In genomic region chr10:19503846-19504765, GRCm38 (mm10) we compare ENCODE assay signal across 20 mouse cellular contexts.
A peak's percentile ranks its signal among the peaks of the same experiment; 100 is the strongest.
DNase-seq lines count a peak whose midpoint lies in the region; ATAC-seq and TF ChIP-seq lines count a peak whose summit lies in the region.
"Had no signal": no experiment of that assay in that cellular context is flagged by ENCODE, and none has a peak within 500 bp of the region (broad histone marks: within the 10 kb centered on the region; RNA-seq: fewer than 3 reads in every experiment).

No protein-coding gene starts in this region.

- H3K27me3 ChIP-seq in liver, postnatal 0 days (ENCODE audit: insufficient read depth, low read length), result no peaks in the 10 kb centered on the region
- no peaks in the 10 kb centered on the region for H3K27me3 ChIP-seq in CH12.LX (replicated peaks)
- H3K27me3 ChIP-seq in megakaryocyte, embryonic 14.5 days (replicated peaks), result peaks cover 16% of the 10 kb centered on the region
- no peaks in the 10 kb centered on the region; the same call in 1 of the 2 replicates for H3K27me3 ChIP-seq in midbrain, postnatal 0 days (ENCODE audit: insufficient read depth, low read length)
- H3K27me3 ChIP-seq: embryonic facial prominence, embryonic 12.5 days; neural tube, embryonic 12.5 days had no signal

- dilution Hi-C loops in CH12.LX (cut with MboI; ENCODE audit: extremely low pct_ligation_motif_present, extremely low pct_unique_long_range_greater_than_20kb, low sequenced_read_pairs), result no loop called here

- peak overlapping the region; percentile 49 for H3K27ac ChIP-seq in liver, postnatal 0 days (ENCODE audit: low read depth)
- H3K27ac ChIP-seq in CH12.LX (ENCODE audit: insufficient read depth, low read depth), result peak overlapping the region; percentile 38; the same call in 1 of the 2 replicates
- H3K27ac ChIP-seq in midbrain, postnatal 0 days (ENCODE audit: low read depth, low read length), result no peak overlapping the region
- H3K27ac ChIP-seq: embryonic facial prominence, embryonic 12.5 days; layer of hippocampus, adult 2 months; neural tube, embryonic 12.5 days had no signal

- in situ Hi-C loops in CH12.LX (cut with MboI; ENCODE audit: low pct_ligation_motif_present, low pct_unique_long_range_greater_than_20kb, low sequenced_read_pairs), result no loop called here

- 36% methylated on average over 8 of the region's 8 CpGs for WGBS in liver, postnatal 0 days (ENCODE audit: insufficient replicate concordance)
- 73% methylated on average over 8 of the region's 8 CpGs for WGBS in midbrain, postnatal 0 days

- no peaks in the 10 kb centered on the region for H3K9me3 ChIP-seq in liver, postnatal 0 days (ENCODE audit: low read length)
- no peaks in the 10 kb centered on the region for H3K9me3 ChIP-seq in CH12.LX (replicated peaks; ENCODE audit: low read length)
- H3K9me3 ChIP-seq in megakaryocyte, embryonic 14.5 days, result peaks cover 4% of the 10 kb centered on the region; the same call in 1 of the 2 replicates
- H3K9me3 ChIP-seq in midbrain, postnatal 0 days (ENCODE audit: low read length), result no peaks in the 10 kb centered on the region
- H3K9me3 ChIP-seq: embryonic facial prominence, embryonic 12.5 days; neural tube, embryonic 12.5 days had no signal

- no peak for TF ChIP-seq POLR2A in CH12.LX (IDR thresholded peaks at IDR 0.05; ENCODE audit: low read depth, low read length)

- 0 out of 2 replicates have a peak, but pooled peaks cover 5% of the 10 kb centered on the region for H3K4me1 ChIP-seq in liver, postnatal 0 days (ENCODE audit: insufficient read depth)
- H3K4me1 ChIP-seq in CH12.LX (ENCODE audit: control insufficient read depth in 1 of 2, insufficient read depth in 2 of 2), result peaks cover 12 to 42% of the 10 kb centered on the region in 2 experiments
- H3K4me1 ChIP-seq in megakaryocyte, embryonic 14.5 days, result peaks cover 21% of the 10 kb centered on the region
- no peaks in the 10 kb centered on the region for H3K4me1 ChIP-seq in midbrain, postnatal 0 days (ENCODE audit: insufficient read depth, low read length)
- H3K4me1 ChIP-seq: embryonic facial prominence, embryonic 12.5 days; neural tube, embryonic 12.5 days had no signal

- no peak overlapping the region for H3K4me2 ChIP-seq in liver, postnatal 0 days (ENCODE audit: low read depth, low read length)
- H3K4me2 ChIP-seq in CH12.LX (ENCODE audit: insufficient read depth, low read depth, poor library complexity, severe bottlenecking), result peak overlapping the region; percentile 82
- no peak overlapping the region for H3K4me2 ChIP-seq in midbrain, postnatal 0 days (ENCODE audit: low read depth, low read length, poor library complexity, severe bottlenecking)
- H3K4me2 ChIP-seq: embryonic facial prominence, embryonic 12.5 days; liver, embryonic 11.5 days; lung, embryonic 14.5 days; neural tube, embryonic 12.5 days had no signal

- no peak for DNase-seq in liver, postnatal 0 days
- no peak for DNase-seq in liver
- peak; percentile 23 for DNase-seq in 416B (ENCODE audit: low read depth)
- peak; percentile 45 for DNase-seq in CH12.LX (ENCODE audit: extremely low read depth)
- DNase-seq in gastrocnemius, adult 18-20 months (ENCODE audit: low spot score), result no peak
- no peak for DNase-seq in midbrain, postnatal 0 days (ENCODE audit: low spot score)
- DNase-seq in ovary, postnatal 14 days (ENCODE audit: low spot score), result no peak
- DNase-seq: adrenal gland, adult 8-10 months; cerebellum, adult 18-20 months; heart, adult 18-20 months; left cerebral cortex, postnatal 4 days; lung, embryonic 14.5 days; lung, postnatal 4 days; midbrain, embryonic 14.5 days; right cerebral cortex, postnatal 25 days had no signal

- no peak for ATAC-seq in liver, postnatal 0 days
- no peak for ATAC-seq in midbrain, postnatal 0 days (ENCODE audit: low FRiP score)

- H3K79me2 ChIP-seq in CH12.LX (replicated peaks; ENCODE audit: control insufficient read depth, extremely low read depth, insufficient read depth, poor library complexity, severe bottlenecking), result no peaks in the 10 kb centered on the region

- no peak for TF ChIP-seq EP300 in liver, postnatal 0 days (IDR thresholded peaks at IDR 0.05; ENCODE audit: low read depth)
- TF ChIP-seq EP300 in CH12.LX (IDR thresholded peaks at IDR 0.05; ENCODE audit: low read length), result 0 out of 2 replicates have a peak, but pooled peaks have one; percentile 38

- H3K9ac ChIP-seq in liver, postnatal 0 days (replicated peaks), result no peak overlapping the region
- H3K9ac ChIP-seq in CH12.LX (ENCODE audit: insufficient read depth, low read depth), result peak overlapping the region; percentile 51
- no peak overlapping the region for H3K9ac ChIP-seq in midbrain, postnatal 0 days (replicated peaks; ENCODE audit: low read length, poor library complexity, severe bottlenecking)
- H3K9ac ChIP-seq: embryonic facial prominence, embryonic 12.5 days; lung, embryonic 14.5 days; neural tube, embryonic 12.5 days had no signal

- no peaks in the 10 kb centered on the region for H3K36me3 ChIP-seq in liver, postnatal 0 days (replicated peaks; ENCODE audit: insufficient read depth, low read length)
- no peaks in the 10 kb centered on the region for H3K36me3 ChIP-seq in CH12.LX (replicated peaks in 1 of 2; ENCODE audit: control insufficient read depth in 1 of 2, insufficient read depth in 1 of 2, low read length in 1 of 2)
- no peaks in the 10 kb centered on the region for H3K36me3 ChIP-seq in megakaryocyte, embryonic 14.5 days (replicated peaks; ENCODE audit: low read length)
- H3K36me3 ChIP-seq in midbrain, postnatal 0 days (ENCODE audit: insufficient read depth, low read length), result no peaks in the 10 kb centered on the region
- H3K36me3 ChIP-seq: embryonic facial prominence, embryonic 12.5 days; neural tube, embryonic 12.5 days had no signal

- TF ChIP-seq CTCF in liver, postnatal 0 days (IDR thresholded peaks at IDR 0.05; ENCODE audit: low read depth), result no peak
- no peak for TF ChIP-seq CTCF in CH12.LX (conservative IDR thresholded peaks at IDR 0.05 in 1 of 2, IDR thresholded peaks at IDR 0.05 in 1 of 2; ENCODE audit: low read depth in 2 of 2, low read length in 2 of 2)
- no peak for TF ChIP-seq CTCF in midbrain, postnatal 0 days (IDR thresholded peaks at IDR 0.05)

- H3K4me3 ChIP-seq in liver, postnatal 0 days (ENCODE audit: low read depth, low read length), result no peak overlapping the region
- peak overlapping the region in 1 of 3 experiments; percentile 10 for H3K4me3 ChIP-seq in CH12.LX (replicated peaks in 1 of 3; ENCODE audit: low read depth in 2 of 3, low read length in 2 of 3, poor library complexity in 1 of 3)
- H3K4me3 ChIP-seq in megakaryocyte, embryonic 14.5 days (replicated peaks), result peak overlapping the region; percentile 62
- H3K4me3 ChIP-seq in midbrain, postnatal 0 days (ENCODE audit: low read depth, low read length), result no peak overlapping the region
- H3K4me3 ChIP-seq: embryonic facial prominence, embryonic 12.5 days; layer of hippocampus, adult 2 months; neural tube, embryonic 12.5 days had no signal

- no peak for TF ChIP-seq RAD21 in CH12.LX (IDR thresholded peaks at IDR 0.05; ENCODE audit: low read depth, low read length)

TF ChIP-seq in CH12.LX, 34 proteins besides CTCF, POLR2A, EP300 and RAD21 (continues in another document):
- TF ChIP-seq TBP (conservative IDR thresholded peaks at IDR 0.05; ENCODE audit: low read depth, low read length) (no peak), ZMIZ1 (IDR thresholded peaks at IDR 0.05; ENCODE audit: low read depth, low read length) (no peak), ZKSCAN1 (IDR thresholded peaks at IDR 0.05; ENCODE audit: borderline replicate concordance, low read depth, low read length) (no peak), MAZ (IDR thresholded peaks at IDR 0.05; ENCODE audit: low read depth, low read length) (peak; percentile 31; the same call in 1 of the 2 replicates), MEF2A (IDR thresholded peaks at IDR 0.05; ENCODE audit: borderline replicate concordance, low read depth, low read length) (no peak), ZNF384 (IDR thresholded peaks at IDR 0.05; ENCODE audit: low read depth, low read length) (peak; percentile 70), ZC3H11A (IDR thresholded peaks at IDR 0.05; ENCODE audit: low read depth, low read length) (no peak), MXI1 (IDR thresholded peaks at IDR 0.05; ENCODE audit: low read depth, low read length) (no peak), USF2 (conservative IDR thresholded peaks at IDR 0.05; ENCODE audit: low read depth, low read length) (no peak), NELFE (IDR thresholded peaks at IDR 0.05; ENCODE audit: low read depth, low read length) (no peak), JUN (IDR thresholded peaks at IDR 0.05; ENCODE audit: insufficient read depth, low read depth, low read length) (no peak), ETS1 (conservative IDR thresholded peaks at IDR 0.05; ENCODE audit: low read depth, low read length) (peak; percentile 35; the same call in 1 of the 2 replicates), NRF1 (IDR thresholded peaks at IDR 0.05; ENCODE audit: low read depth, low read length) (no peak), SMC3 (IDR thresholded peaks at IDR 0.05; ENCODE audit: low read depth, low read length) (no peak), ELF1 (IDR thresholded peaks at IDR 0.05; ENCODE audit: low read depth, low read length) (peak; percentile 46), IRF4 (IDR thresholded peaks at IDR 0.05; ENCODE audit: low read depth, low read length) (peak; percentile 67; the same call in 1 of the 2 replicates), MAFK (IDR thresholded peaks at IDR 0.05; ENCODE audit: insufficient replicate concordance, low read length) (no peak), MYC (IDR thresholded peaks at IDR 0.05; ENCODE audit: low read depth, low read length) (no peak), MAX (IDR thresholded peaks at IDR 0.05; ENCODE audit: low read length) (peak; percentile 55), TCF12 (IDR thresholded peaks at IDR 0.05; ENCODE audit: low read depth, low read length) (0 out of 2 replicates have a peak, but pooled peaks have one; percentile 23), USF1 (IDR thresholded peaks at IDR 0.05; ENCODE audit: low read depth, low read length) (no peak), UBTF (IDR thresholded peaks at IDR 0.05; ENCODE audit: low read depth, low read length) (no peak), RCOR1 (conservative IDR thresholded peaks at IDR 0.05; ENCODE audit: low read depth, low read length) (no peak), BHLHE40 (IDR thresholded peaks at IDR 0.05; ENCODE audit: low read depth, low read length) (no peak; the same call in 1 of the 2 replicates), GABPA (IDR thresholded peaks at IDR 0.05; ENCODE audit: insufficient replicate concordance, low read depth, low read length) (no peak), CHD1 (IDR thresholded peaks at IDR 0.05; ENCODE audit: low read depth, low read length) (no peak), KAT2A (IDR thresholded peaks at IDR 0.05; ENCODE audit: insufficient replicate concordance, low read length) (no peak), HCFC1 (IDR thresholded peaks at IDR 0.05; ENCODE audit: low read depth, low read length) (no peak), CHD2 (IDR thresholded peaks at IDR 0.05; ENCODE audit: low read length) (no peak), JUND (conservative IDR thresholded peaks at IDR 0.05; ENCODE audit: low read depth, low read length) (no peak), PAX5 (IDR thresholded peaks at IDR 0.05; ENCODE audit: low read length) (no peak)

Comparison
In these comparisons a context has a peak if more than half of its experiments do, and no peak if none do; other contexts are left out.
1. DNase-seq: peak in 416B (single experiment) and CH12.LX (single experiment); none in liver, postnatal 0 days (single experiment), liver (single experiment), gastrocnemius, adult 18-20 months (single experiment), midbrain, postnatal 0 days (single experiment) and ovary, postnatal 14 days (single experiment).